Mouse (Mus musculus) neural tube, embryonic 12.5 days (tissue): Measurements from ENCODE around the gene Mrln. TPM values are rescaled to one million over a fixed set of nuclear protein-coding genes. Genes with fewer than 3 reads are reported as not detected.

Source experiments
- ATAC-seq: fragments of 200-750 bp; cut with Nextera tagmentation; 2 replicates; pipeline ENCODE4 v1.8.0; 2017; ENCODE audit warnings: low read depth, mild to moderate bottlenecking, moderate TSS enrichment, moderate library complexity; ENCODE audit not compliant: low FRiP score
- H3K27ac ChIP-seq: fragments of 300-500 bp; sonication (generic); 2 replicates; pipeline ENCODE4 v1.5.1; 2016
- H3K27me3 ChIP-seq: fragments of 300-500 bp; sonication (generic); replicated peaks from 2 replicates; pipeline ENCODE4 v1.6.1; 2016; ENCODE audit warnings: mild to moderate bottlenecking
- H3K36me3 ChIP-seq: fragments of 300-500 bp; sonication (generic); 2 replicates; pipeline ENCODE4 v1.6.1; 2016; ENCODE audit warnings: mild to moderate bottlenecking
- H3K4me1 ChIP-seq: fragments of 300-500 bp; sonication (generic); 2 replicates; pipeline ENCODE4 v1.6.1; 2016
- H3K4me2 ChIP-seq: fragments of 300-500 bp; sonication (generic); replicated peaks from 2 replicates; pipeline ENCODE4 v1.6.1; 2016; ENCODE audit warnings: mild to moderate bottlenecking
- H3K4me3 ChIP-seq: fragments of 300-500 bp; sonication (generic); 2 replicates; pipeline ENCODE4 v1.5.1; 2016
- H3K9ac ChIP-seq: fragments of 300-500 bp; sonication (generic); 2 replicates; pipeline ENCODE4 v1.6.1; 2016; ENCODE audit warnings: mild to moderate bottlenecking
- H3K9me3 ChIP-seq: fragments of 300-500 bp; sonication (generic); 2 replicates; pipeline ENCODE4 v1.6.1; 2016; ENCODE audit warnings: mild to moderate bottlenecking
- WGBS: fragments of 180-500 bp; shearing (Covaris S2); methylation state at CpG from one replicate; pipeline ENCODE4 v1.1.7; 2016; 5-methylcytosine and 5-hydroxymethylcytosine counted together
- polyA plus RNA-seq: library from polyadenylated mRNA; unstranded; fragments of >200 nt; fragmentation: Nextera tagmentation; extraction: Ambion mirVana; gene quantifications from 2 replicates; pipeline ENCODE4 v1.2.1, GENCODE M21; 2016

The Mrln gene
- polyA plus RNA-seq, 1 experiment from 2014 or later, result 4.3 TPM

DNA sequence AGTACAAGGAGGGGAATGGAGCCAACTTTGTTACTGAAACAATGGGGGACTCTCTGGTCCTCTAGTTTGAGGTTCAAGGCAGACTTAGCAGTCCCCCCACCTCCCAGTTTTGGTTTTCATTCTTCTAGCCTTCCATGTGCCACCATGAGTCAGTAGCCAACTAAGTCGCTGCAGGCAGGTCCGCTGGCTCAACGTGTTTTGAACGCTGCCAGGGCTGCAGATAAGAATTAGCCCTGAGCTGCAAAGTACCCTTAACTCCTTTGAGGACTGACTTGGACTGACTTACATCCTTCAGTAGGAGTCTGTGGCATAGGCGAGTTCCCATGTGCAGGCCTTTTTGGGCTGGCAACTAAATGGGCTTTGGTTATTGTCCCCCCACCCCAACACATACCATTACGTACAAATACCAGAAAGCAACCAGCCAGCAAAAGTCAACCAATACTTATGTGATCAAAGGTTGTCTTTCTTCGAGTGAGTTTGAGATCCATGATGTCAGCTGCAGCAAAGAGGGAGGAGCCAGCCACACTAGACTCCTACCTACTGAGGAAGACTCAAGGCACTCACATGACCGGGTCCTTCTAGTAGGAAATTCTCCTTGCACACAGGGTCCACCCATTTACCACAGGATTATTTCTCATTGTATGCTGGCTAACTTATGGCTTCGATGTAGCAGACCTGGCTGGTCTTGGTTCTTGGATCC, 60.0 kb downstream of the Mrln start:
- Histone ChIP-seq H3K9me3 (no peaks in the 10 kb centered on the region), H3K4me3 (no peak overlapping the region), H3K27ac (no peak overlapping the region), H3K27me3 (no peaks in the 10 kb centered on the region), H3K36me3 (no peaks in the 10 kb centered on the region), H3K9ac (no peak overlapping the region), H3K4me2 (no peak overlapping the region), H3K4me1 (no peaks in the 10 kb centered on the region)
- no peak for ATAC-seq
- 90% methylated on average over 9 of the region's 9 CpGs for WGBS

DNA sequence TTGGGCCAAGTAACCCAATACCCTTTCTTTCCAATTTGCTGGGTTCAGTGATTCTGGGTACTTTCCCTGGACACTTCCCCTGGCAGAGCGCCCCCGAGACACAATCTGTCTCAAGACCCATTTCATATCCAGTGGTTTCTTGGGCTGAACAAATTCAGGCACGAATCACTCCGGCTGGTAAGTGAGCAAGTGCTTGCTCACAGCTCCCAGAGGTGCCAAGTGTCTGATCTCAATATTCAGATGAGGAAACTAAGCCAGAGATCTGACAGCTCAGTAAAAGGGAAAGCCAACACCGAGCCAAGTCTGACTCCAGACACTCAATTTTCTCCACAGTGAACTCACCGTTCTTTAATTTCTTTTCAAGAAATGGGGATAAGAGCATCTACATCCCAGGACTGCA, 62.0 kb downstream of the Mrln start:
- WGBS, result 92% methylated on average over 6 of the region's 6 CpGs
- Histone ChIP-seq H3K27me3 (no peaks in the 10 kb centered on the region), H3K27ac (no peak overlapping the region), H3K4me1 (no peaks in the 10 kb centered on the region), H3K4me3 (no peak overlapping the region), H3K9ac (no peak overlapping the region), H3K36me3 (no peaks in the 10 kb centered on the region), H3K9me3 (no peaks in the 10 kb centered on the region), H3K4me2 (no peak overlapping the region)
- no peak for ATAC-seq

DNA sequence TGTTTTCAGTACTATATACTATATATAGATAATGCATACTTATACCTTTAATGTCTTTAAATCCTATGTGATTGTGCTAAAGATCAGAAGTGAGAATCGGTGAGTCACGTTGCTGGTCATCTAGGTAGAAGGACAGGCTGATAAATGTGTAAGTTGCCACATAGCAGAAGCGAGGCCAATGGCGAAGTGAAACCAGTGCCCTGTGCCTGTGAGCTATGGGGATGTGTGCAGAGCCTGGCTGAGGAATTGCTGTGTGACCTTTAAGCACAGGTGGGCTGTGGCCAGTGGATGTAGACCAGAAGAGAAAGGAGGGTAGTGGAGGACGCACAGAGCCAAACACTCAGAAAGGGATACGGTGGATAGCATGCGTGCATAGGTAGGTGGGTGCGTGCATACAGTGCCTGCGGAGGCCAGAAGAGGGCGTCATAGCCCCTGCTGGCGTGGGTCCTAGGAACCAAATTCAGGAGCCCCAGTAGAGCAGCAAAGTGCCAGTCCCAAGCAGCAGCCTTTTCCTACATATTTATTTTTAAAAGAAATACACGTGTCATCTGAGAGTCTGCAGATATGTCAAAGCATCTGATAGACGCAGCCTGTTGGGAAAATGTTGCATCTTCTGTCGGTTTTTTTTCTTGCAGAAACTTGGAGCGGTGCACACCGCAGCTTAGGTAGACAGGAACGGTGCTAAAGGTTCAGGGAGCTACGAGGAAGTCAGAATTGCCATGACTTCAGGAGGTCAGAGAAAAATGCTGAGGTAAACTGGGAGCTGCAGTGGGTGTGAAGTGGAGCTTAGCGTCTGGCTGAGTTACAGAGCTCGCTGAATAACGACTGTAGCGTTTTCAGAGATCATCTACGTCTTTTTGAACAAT, 64.3 kb downstream of the Mrln start:
- Histone ChIP-seq H3K27me3 (no peaks in the 10 kb centered on the region), H3K4me3 (no peak overlapping the region), H3K4me2 (no peak overlapping the region), H3K4me1 (no peaks in the 10 kb centered on the region), H3K9me3 (no peaks in the 10 kb centered on the region), H3K9ac (no peak overlapping the region), H3K27ac (no peak overlapping the region), H3K36me3 (no peaks in the 10 kb centered on the region)
- 83% methylated on average over 23 of the region's 23 CpGs for WGBS
- ATAC-seq, result no peak

Other genes starting within 250 kb of the Mrln start
- gene Ccdc6, start 107.5 kb upstream of the Mrln start, polyA plus RNA-seq, result 16.2 and 16.8 TPM in 2 replicates
- 0.63 TPM in 2 replicates for gene Slc16a9, start 40.4 kb downstream of the Mrln start, polyA plus RNA-seq
- 17.2 and 18.5 TPM in 2 replicates for gene Fam13c, start 235.8 kb downstream of the Mrln start, polyA plus RNA-seq